Mouse (Mus musculus) liver, embryonic 13.5 days (tissue): ENCODE data around the gene Thra. TPM values are rescaled to one million over a fixed set of nuclear protein-coding genes. Genes with fewer than 3 reads are reported as not detected.

Source experiments
- ATAC-seq: fragments of 200-750 bp; cut with Nextera tagmentation; 2 replicates; pipeline ENCODE4 v1.8.0; 2017; ENCODE audit warnings: low read depth, mild to moderate bottlenecking, moderate number of reproducible peaks, moderate library complexity
- DNase-seq: peaks from one replicate; pipeline ENCODE4 v3.0.0; 2022
- H3K27ac ChIP-seq: fragments of 300-500 bp; sonication (generic); 2 replicates; pipeline ENCODE4 v1.5.1; 2015; ENCODE audit warnings: moderate library complexity, mild to moderate bottlenecking, inconsistent platforms
- H3K27me3 ChIP-seq: fragments of 300-500 bp; sonication (generic); 2 replicates; pipeline ENCODE4 v1.6.1; 2015; ENCODE audit warnings: mild to moderate bottlenecking, inconsistent platforms
- H3K36me3 ChIP-seq: fragments of 300-500 bp; sonication (generic); 2 replicates; pipeline ENCODE4 v1.6.1; 2015; ENCODE audit warnings: mild to moderate bottlenecking, inconsistent platforms
- H3K4me1 ChIP-seq: fragments of 300-500 bp; sonication (generic); replicated peaks from 2 replicates; pipeline ENCODE4 v1.6.1; 2015; ENCODE audit warnings: inconsistent platforms
- H3K4me2 ChIP-seq: fragments of 300-500 bp; sonication (generic); 2 replicates; pipeline ENCODE4 v1.6.1; 2015; ENCODE audit warnings: inconsistent platforms, mild to moderate bottlenecking, moderate library complexity
- H3K4me3 ChIP-seq: fragments of 300-500 bp; sonication (generic); replicated peaks from 2 replicates; pipeline ENCODE4 v1.5.1; 2015; ENCODE audit warnings: mild to moderate bottlenecking, inconsistent platforms
- H3K9ac ChIP-seq: fragments of 300-500 bp; sonication (generic); 2 replicates; pipeline ENCODE4 v1.6.1; 2015; ENCODE audit warnings: mild to moderate bottlenecking, inconsistent platforms
- H3K9me3 ChIP-seq: fragments of 300-500 bp; sonication (generic); replicated peaks from 2 replicates; pipeline ENCODE4 v1.6.1; 2016; ENCODE audit warnings: inconsistent platforms
- WGBS: fragments of 180-500 bp; shearing (Covaris S2); methylation state at CpG from one replicate; pipeline ENCODE4 v1.1.7; 2015; ENCODE audit not compliant: insufficient replicate concordance; 5-methylcytosine and 5-hydroxymethylcytosine counted together
- polyA plus RNA-seq: library from polyadenylated mRNA; unstranded; fragments of >200 nt; fragmentation: Nextera tagmentation; extraction: Ambion mirVana; gene quantifications from 2 replicates; pipeline ENCODE4 v1.2.1, GENCODE M21; 2015

The Thra gene
- polyA plus RNA-seq, 1 experiment from 2014 or later, result 8.8 TPM

DNA sequence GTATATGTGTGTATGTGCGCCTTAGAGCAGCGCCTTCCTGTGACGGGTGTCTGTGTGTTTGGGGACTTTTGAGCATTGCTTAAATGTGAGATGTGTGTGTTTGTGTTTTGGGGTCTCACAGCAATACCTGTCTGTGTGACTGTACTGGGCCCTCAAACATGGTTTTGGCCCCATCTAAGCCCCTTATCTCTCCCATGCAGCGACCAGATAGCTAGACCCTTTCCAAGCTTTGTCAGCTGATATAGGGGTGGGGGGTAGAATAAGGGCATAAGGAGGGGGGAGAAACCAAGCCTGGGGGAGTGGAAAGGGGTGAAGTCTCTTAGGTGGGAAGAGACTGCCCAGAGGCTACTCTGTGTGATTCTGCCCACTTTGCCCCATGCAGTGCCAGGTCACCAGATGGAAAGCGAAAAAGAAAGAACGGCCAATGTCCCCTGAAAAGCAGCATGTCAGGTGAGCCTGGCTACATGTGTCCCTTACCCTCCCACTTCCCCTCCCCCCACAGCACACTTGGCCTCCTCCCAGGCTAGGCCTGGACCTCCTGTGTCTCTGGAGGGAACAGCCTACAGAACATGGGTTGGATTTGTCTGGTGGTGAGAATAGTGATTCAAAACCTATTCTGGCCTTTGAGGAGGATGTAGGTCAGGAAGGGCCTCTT, 15.4 kb downstream of the Thra start:
- ATAC-seq (peak; percentile 31), DNase-seq (no peak)
- H3K27me3 ChIP-seq, result no peaks in the 10 kb centered on the region
- peak overlapping the region; percentile 50 for H3K4me2 ChIP-seq
- H3K4me3 ChIP-seq, result no peak overlapping the region; the same call in 1 of the 2 replicates
- H3K27ac ChIP-seq, result peak overlapping the region; percentile 93
- H3K9ac ChIP-seq, result peak overlapping the region; percentile 60
- H3K36me3 ChIP-seq, result peaks cover 45% of the 10 kb centered on the region
- no peaks in the 10 kb centered on the region for H3K9me3 ChIP-seq
- H3K4me1 ChIP-seq, result peaks cover 66% of the 10 kb centered on the region
- WGBS, result 56% methylated on average over 6 of the region's 6 CpGs

DNA sequence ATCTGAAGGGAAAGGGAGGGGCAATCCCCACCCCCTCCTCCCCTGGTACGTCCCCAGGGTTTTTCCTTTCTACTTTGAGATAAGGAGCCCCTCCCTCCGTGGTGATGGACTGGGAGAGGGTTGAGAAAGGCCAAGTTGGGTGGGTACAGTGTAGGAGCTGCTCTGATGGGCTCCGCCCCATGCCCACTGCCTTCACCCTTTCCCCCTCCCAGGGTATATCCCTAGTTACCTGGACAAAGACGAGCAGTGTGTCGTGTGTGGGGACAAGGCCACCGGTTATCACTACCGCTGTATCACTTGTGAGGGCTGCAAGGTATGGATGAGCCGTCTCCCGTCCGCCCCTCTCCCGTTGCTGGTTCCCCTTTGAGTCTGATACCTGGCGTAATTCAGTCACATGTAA, 16.3 kb downstream of the Thra start:
- H3K36me3 ChIP-seq, result peaks cover 53% of the 10 kb centered on the region
- H3K9me3 ChIP-seq, result no peaks in the 10 kb centered on the region
- DNase-seq (no peak), ATAC-seq (peak; percentile 67)
- 48% methylated on average over 12 of the region's 12 CpGs for WGBS
- H3K27ac ChIP-seq, result peak overlapping the region; percentile 93
- H3K27me3 ChIP-seq, result no peaks in the 10 kb centered on the region
- H3K9ac ChIP-seq, result peak overlapping the region; percentile 60; the same call in 1 of the 2 replicates
- H3K4me2 ChIP-seq, result peak overlapping the region; percentile 50
- peaks cover 58% of the 10 kb centered on the region for H3K4me1 ChIP-seq
- no peak overlapping the region for H3K4me3 ChIP-seq

DNA sequence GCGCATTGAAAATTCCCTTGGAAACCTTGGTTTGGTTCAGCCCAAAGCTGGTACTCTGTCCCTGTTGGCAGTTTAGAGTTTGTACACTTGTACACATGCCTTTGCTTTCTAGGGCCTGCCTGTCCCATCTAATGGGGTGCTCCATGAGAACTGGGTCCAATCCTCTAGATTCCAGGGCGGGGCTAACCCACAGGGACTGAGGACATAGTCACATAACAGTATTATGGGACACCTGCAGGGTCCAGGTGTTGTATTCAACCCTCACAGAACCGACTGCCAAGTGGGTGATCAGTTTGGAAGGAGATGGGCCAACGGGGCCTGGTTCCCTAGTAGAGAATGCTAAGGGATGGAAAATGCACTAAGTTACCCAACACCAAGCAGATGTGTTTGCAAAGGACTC, 21.5 kb downstream of the Thra start:
- H3K27ac ChIP-seq, result no peak overlapping the region
- WGBS, result 85% methylated on average over 4 of the region's 4 CpGs

DNA sequence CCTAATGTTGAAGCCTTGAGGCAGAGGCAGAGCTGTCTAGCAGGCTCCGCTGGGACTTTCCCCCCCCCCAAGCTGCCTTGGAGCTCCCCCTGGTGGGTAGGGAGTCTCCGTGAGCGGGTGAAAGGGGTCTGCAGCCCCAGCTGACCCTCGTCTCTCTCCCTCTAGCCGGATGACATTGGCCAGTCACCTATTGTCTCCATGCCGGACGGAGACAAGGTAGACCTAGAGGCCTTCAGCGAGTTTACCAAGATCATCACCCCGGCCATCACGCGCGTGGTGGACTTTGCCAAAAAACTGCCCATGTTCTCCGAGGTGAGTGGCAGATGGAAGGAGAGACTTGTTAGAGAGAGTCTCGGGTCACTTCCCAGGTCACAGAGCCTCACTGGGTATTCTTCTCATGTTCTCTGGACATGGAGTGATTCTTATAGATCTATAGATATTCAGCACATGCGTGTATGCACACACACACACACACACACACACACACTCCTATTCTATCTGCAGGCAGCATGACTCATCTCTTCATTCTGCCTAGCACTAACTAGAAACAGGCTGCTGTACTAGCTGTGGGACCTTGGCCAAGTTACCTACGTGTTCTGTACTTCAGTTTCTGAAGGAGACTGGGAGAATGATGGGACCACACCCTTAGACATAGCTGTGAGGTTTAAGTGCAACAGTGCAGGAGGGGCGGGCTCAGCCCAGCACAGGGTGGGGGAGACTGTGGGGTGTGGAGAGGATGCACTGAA, 22.5 kb downstream of the Thra start:
- Histone ChIP-seq H3K9me3 (no peaks in the 10 kb centered on the region), H3K27me3 (no peaks in the 10 kb centered on the region), H3K4me2 (no peak overlapping the region), H3K4me3 (no peak overlapping the region), H3K36me3 (peaks cover 64% of the 10 kb centered on the region), H3K27ac (peak overlapping the region; percentile 32; the same call in 1 of the 2 replicates), H3K9ac (no peak overlapping the region), H3K4me1 (peaks cover 54% of the 10 kb centered on the region)
- WGBS, result 69% methylated on average over 17 of the region's 17 CpGs
- ATAC-seq (no peak), DNase-seq (no peak)

More for the DNA sequence above, 21.5 kb downstream of the Thra start:
- no peak overlapping the region for H3K9ac ChIP-seq
- H3K4me2 ChIP-seq, result no peak overlapping the region
- DNase-seq (no peak), ATAC-seq (no peak)
- no peak overlapping the region for H3K4me3 ChIP-seq
- H3K27me3 ChIP-seq, result no peaks in the 10 kb centered on the region
- peaks cover 49% of the 10 kb centered on the region for H3K4me1 ChIP-seq
- H3K36me3 ChIP-seq, result peaks cover 74% of the 10 kb centered on the region
- no peaks in the 10 kb centered on the region for H3K9me3 ChIP-seq

DNA sequence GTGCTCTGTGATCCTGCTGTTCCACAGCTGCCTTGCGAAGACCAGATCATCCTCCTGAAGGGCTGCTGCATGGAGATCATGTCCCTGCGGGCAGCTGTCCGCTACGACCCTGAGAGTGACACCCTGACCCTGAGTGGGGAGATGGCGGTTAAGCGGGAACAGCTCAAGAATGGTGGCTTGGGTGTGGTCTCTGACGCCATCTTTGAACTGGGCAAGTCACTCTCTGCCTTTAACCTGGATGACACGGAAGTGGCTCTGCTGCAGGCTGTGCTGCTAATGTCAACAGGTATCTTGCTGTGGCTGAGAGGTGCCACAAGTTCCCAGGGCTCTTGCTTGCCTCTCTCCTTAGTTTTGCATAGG, 23.0 kb downstream of the Thra start:
- no peak for DNase-seq
- H3K9me3 ChIP-seq, result no peaks in the 10 kb centered on the region
- 83% methylated on average over 8 of the region's 8 CpGs for WGBS
- H3K9ac ChIP-seq, result no peak overlapping the region
- H3K27ac ChIP-seq, result peak overlapping the region; percentile 32; the same call in 1 of the 2 replicates
- ATAC-seq, result no peak
- peaks cover 59% of the 10 kb centered on the region for H3K4me1 ChIP-seq
- no peak overlapping the region for H3K4me2 ChIP-seq
- H3K4me3 ChIP-seq, result no peak overlapping the region
- no peaks in the 10 kb centered on the region for H3K27me3 ChIP-seq
- peaks cover 60% of the 10 kb centered on the region for H3K36me3 ChIP-seq

DNA sequence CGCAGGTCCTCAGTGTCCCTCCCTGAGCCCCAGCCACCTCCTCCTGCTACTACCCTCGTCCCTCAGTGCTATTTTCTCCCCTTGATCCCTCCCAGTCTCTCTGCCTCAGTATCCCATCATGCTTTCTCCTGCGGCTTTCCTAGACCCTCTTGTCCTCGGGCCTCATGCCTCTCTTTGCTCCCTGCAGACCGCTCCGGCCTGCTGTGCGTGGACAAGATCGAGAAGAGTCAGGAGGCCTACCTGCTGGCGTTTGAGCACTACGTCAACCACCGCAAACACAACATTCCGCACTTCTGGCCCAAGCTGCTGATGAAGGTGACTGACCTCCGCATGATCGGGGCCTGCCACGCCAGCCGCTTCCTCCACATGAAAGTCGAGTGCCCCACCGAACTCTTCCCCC, 23.7 kb downstream of the Thra start:
- H3K9ac ChIP-seq, result no peak overlapping the region

DNA sequence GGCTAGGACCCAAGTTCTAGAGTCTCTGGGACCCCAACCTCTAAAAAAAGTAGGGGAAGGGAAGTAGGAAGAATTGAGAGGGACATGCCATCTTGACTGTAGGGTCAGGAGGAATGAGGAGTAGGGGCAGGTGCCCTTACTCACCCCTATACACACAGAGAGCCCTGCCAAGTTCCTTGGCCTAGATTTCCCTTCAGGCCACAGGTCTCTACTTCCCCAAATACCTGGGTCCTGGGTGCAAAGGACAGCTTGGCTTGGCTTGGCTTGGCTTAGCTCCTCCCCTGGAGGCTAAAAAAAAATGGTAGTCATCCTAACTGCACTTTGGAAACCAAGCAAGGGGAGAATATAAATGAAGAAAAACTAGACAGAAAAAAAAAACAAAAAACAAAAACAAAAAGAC, 24.3 kb downstream of the Thra start:
- Histone ChIP-seq H3K9ac (no peak overlapping the region), H3K9me3 (no peaks in the 10 kb centered on the region), H3K4me3 (no peak overlapping the region), H3K4me1 (peaks cover 72% of the 10 kb centered on the region), H3K36me3 (peaks cover 62% of the 10 kb centered on the region), H3K4me2 (no peak overlapping the region), H3K27ac (peak overlapping the region; percentile 66; the same call in 1 of the 2 replicates), H3K27me3 (no peaks in the 10 kb centered on the region)
- DNase-seq, result no peak
- ATAC-seq, result no peak

More for the DNA sequence above, 23.7 kb downstream of the Thra start:
- Histone ChIP-seq H3K36me3 (peaks cover 58% of the 10 kb centered on the region), H3K27me3 (no peaks in the 10 kb centered on the region), H3K4me2 (no peak overlapping the region), H3K4me1 (peaks cover 65% of the 10 kb centered on the region), H3K4me3 (no peak overlapping the region), H3K27ac (peak overlapping the region; percentile 32), H3K9me3 (no peaks in the 10 kb centered on the region)
- DNase-seq (no peak), ATAC-seq (no peak)
- WGBS, result 79% methylated on average over 18 of the region's 18 CpGs

DNA sequence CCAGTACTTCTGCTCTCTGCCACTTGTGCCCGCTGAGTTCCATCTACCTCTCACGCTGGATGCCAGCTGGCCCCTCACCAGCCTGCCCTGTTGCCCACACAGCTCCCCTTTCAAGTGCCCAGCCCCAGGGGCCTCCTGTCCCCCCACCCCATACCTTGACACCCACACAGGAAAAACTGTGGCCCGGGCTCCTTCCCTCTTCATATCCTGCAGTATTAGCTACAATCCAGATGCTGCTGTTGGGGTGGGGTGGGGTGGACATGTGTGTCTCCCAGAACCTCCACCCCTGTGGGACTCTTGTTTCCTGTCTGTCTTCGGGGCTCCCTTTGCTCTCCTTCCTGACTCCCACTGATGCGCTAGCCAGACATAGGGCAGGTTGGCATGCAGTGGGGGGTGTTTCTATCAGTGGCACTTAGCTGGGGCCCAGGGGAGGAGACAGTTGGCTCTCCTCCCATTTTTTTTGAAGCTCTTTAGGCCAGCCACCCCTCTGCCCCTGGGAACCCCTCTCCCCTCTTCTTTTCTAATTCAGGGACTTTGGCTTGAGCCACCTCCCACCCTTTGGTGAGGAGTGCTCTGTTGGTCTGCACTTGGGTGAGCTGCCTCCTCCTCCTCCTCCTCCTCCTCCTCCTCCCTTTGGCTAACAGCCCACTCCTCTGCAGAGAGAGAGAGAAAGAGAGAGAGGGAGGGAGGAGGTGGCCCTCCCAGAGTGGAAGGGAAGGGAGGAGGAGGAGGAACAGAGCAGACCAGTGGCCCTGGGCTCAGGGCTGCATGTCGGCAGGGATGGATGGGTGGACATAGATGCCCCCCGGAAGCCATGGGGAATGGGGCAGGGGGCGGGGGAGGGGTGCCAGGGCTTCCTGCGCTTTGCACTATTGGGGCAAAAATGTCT, 25.2 kb downstream of the Thra start:
- no peak for ATAC-seq
- no peak for DNase-seq
- WGBS, result 48% methylated on average over 9 of the region's 9 CpGs

DNA sequence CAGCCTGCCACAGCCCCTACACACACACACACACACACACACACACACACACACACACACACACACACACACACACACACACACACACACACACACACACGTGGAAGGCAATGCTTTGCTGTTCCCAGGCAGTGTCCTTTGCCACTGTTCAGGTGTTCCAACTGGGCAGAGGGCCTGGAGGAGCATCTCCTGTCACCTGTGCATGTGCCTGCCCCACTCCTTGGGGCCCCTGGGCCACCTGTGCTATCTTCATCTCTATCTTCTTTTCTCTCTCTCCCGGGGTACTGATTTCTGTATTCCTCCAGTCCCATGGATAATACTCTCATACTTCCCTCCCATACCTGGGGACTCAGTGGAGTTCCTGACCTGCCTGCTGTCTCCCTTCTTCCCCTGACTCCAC, 25.9 kb downstream of the Thra start:
- Histone ChIP-seq H3K4me3 (no peak overlapping the region), H3K9me3 (no peaks in the 10 kb centered on the region), H3K27me3 (no peaks in the 10 kb centered on the region), H3K27ac (peak overlapping the region; percentile 95), H3K9ac (no peak overlapping the region), H3K4me1 (peaks cover 86% of the 10 kb centered on the region), H3K4me2 (0 out of 2 replicates have a peak overlapping the region, but pooled peaks have one; percentile 88), H3K36me3 (peaks cover 57% of the 10 kb centered on the region)
- ATAC-seq, result no peak
- 33% methylated on average over 1 of the region's 2 CpGs for WGBS
- DNase-seq, result no peak

More for the DNA sequence above, 25.2 kb downstream of the Thra start:
- H3K4me1 ChIP-seq, result peaks cover 81% of the 10 kb centered on the region
- H3K27me3 ChIP-seq, result no peaks in the 10 kb centered on the region
- peak overlapping the region; percentile 66 for H3K27ac ChIP-seq
- H3K36me3 ChIP-seq, result peaks cover 62% of the 10 kb centered on the region
- no peaks in the 10 kb centered on the region for H3K9me3 ChIP-seq
- H3K9ac ChIP-seq, result peak overlapping the region; percentile 52; the same call in 1 of the 2 replicates
- no peak overlapping the region for H3K4me2 ChIP-seq
- no peak overlapping the region for H3K4me3 ChIP-seq

DNA sequence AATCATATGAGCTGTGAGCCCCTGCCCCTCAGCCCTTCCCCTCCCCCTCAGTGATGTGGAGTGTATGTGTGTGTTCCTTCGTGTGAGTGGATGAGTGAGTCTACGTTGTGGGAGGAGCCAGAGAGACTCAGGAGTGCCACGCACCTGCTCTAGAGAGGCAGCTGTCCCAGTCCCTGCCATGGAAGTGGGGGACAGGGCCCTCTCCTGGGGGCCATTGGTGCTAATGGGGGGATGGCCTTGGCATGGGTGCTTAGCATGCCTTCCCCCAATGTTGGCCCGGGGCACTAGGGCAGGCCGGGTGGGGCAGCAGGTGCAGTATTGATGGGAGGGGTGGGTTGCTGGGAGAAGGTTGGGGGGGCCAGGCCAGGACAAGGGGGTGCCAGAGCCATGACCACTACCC, 26.4 kb downstream of the Thra start:
- Histone ChIP-seq H3K9ac (peak overlapping the region; percentile 79), H3K36me3 (peaks cover 52% of the 10 kb centered on the region), H3K9me3 (no peaks in the 10 kb centered on the region), H3K27ac (peak overlapping the region; percentile 95), H3K27me3 (no peaks in the 10 kb centered on the region), H3K4me1 (peaks cover 89% of the 10 kb centered on the region), H3K4me2 (peak overlapping the region; percentile 88), H3K4me3 (peak overlapping the region; percentile 59)
- DNase-seq (no peak), ATAC-seq (no peak)
- 50% methylated on average over 5 of the region's 5 CpGs for WGBS

DNA sequence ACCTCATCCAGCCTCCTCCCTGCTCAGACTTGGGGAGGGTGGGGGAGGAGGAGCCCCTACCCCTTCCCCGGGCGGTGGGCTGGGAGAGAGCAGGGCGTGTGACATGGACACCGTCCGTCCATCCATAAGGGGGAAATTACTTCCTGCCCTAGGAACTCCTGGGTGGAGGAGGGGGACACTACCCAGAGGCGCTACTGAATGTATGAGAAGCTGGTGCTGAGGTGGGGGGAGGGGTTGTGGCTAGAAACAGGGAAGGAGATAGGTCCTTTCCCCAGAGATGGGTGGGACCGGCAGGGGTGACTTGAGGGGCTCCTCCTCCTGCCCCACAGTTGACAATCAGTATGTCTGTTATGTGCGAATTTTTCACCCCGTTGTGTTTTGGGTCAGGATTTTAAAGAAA, 26.8 kb downstream of the Thra start:
- peak; percentile 65 for ATAC-seq
- Histone ChIP-seq H3K27me3 (no peaks in the 10 kb centered on the region), H3K4me2 (peak overlapping the region; percentile 88), H3K4me1 (peaks cover 93% of the 10 kb centered on the region), H3K36me3 (peaks cover 48% of the 10 kb centered on the region), H3K9me3 (no peaks in the 10 kb centered on the region), H3K9ac (peak overlapping the region; percentile 79), H3K4me3 (peak overlapping the region; percentile 59), H3K27ac (peak overlapping the region; percentile 95)
- 4% methylated on average over 9 of the region's 9 CpGs for WGBS
- peak; percentile 74 for DNase-seq
